Mouse (Mus musculus) C2C12 (cell line): ENCODE results near the gene Zfp423. TPM values are rescaled to one million over a fixed set of nuclear protein-coding genes. Genes with fewer than 3 reads are reported as not detected.

Experiments used
- H3K27me3 ChIP-seq: one replicate; pipeline ENCODE4 v1.6.1; 2011; ENCODE audit not compliant: control insufficient read depth, insufficient read depth, insufficient read length
- H3K36me3 ChIP-seq: one replicate; pipeline ENCODE4 v1.6.1; 2011; ENCODE audit not compliant: control insufficient read depth, insufficient read depth
- H3K4me3 ChIP-seq: one replicate; pipeline ENCODE4 v1.5.1; 2011; ENCODE audit warnings: mild to moderate bottlenecking, control low read depth; ENCODE audit not compliant: poor library complexity, insufficient read depth, severe bottlenecking
- H3K79me2 ChIP-seq: one replicate; pipeline ENCODE4 v1.6.1; 2011; ENCODE audit not compliant: control insufficient read depth, insufficient read depth
- H3K79me3 ChIP-seq: one replicate; pipeline ENCODE4 v1.6.1; 2011; ENCODE audit warnings: low read depth, control low read depth
- H3ac ChIP-seq: one replicate; pipeline ENCODE3; 2011; ENCODE audit warnings: low read depth; ENCODE audit not compliant: control insufficient read depth, insufficient read length
- CEBPB ChIP-seq: IDR thresholded peaks from one replicate; pipeline ENCODE4 v1.6.1; 2011; ENCODE audit warnings: low read depth, mild to moderate bottlenecking, control low read depth, moderate library complexity
- CTCF ChIP-seq: IDR thresholded peaks from one replicate; pipeline ENCODE4 v1.5.1; 2011; ENCODE audit not compliant: control insufficient read depth, insufficient read depth, insufficient read length
- FOSL1 ChIP-seq: IDR thresholded peaks from one replicate; pipeline ENCODE4 v1.8.0; 2011; ENCODE audit warnings: mild to moderate bottlenecking, low read length; ENCODE audit not compliant: poor library complexity, insufficient read depth, severe bottlenecking
- MAX ChIP-seq: IDR thresholded peaks from one replicate; pipeline ENCODE4 v1.6.1; 2011; ENCODE audit warnings: mild to moderate bottlenecking, control low read depth
- MYOD1 ChIP-seq: IDR thresholded peaks from one replicate; pipeline ENCODE4 v1.6.1; 2011; ENCODE audit warnings: low read depth; ENCODE audit not compliant: control insufficient read depth, insufficient read length
- MYOG ChIP-seq: IDR thresholded peaks from one replicate; pipeline ENCODE4 v1.6.1; 2011; ENCODE audit not compliant: control insufficient read depth, insufficient read length; ENCODE audit errors: extremely low read depth
- USF1 ChIP-seq: IDR thresholded peaks from one replicate; pipeline ENCODE4 v1.6.1; 2011; ENCODE audit warnings: low read depth, mild to moderate bottlenecking, control low read depth, moderate library complexity
- polyA plus RNA-seq: library from polyadenylated mRNA; unstranded; fragments of >200 nt; fragmentation: generic; extraction: Trizol; gene quantifications from one replicate; pipeline ENCODE4 v1.2.1, GENCODE M21; 2012; ENCODE audit warnings: missing spikeins

Zfp423 gene
- polyA plus RNA-seq, 1 experiment: 0.14 TPM

- Histone ChIP-seq H3K79me3 (no peaks in the 10 kb centered on the region), H3K36me3 (no peaks in the 10 kb centered on the region), H3K27me3 (no peaks in the 10 kb centered on the region), H3K79me2 (no peaks in the 10 kb centered on the region), H3ac (no peak overlapping the region), H3K4me3 (no peak overlapping the region)
- TF ChIP-seq MYOD1 (no peak), CTCF (no peak), MAX (no peak), USF1 (no peak), MYOG (no peak), CEBPB (no peak), FOSL1 (no peak)
These were observed 204.5 kb downstream of the Zfp423 start for GRCm38 (mm10) chr8:87754853-87755252.

- no peaks in the 10 kb centered on the region for H3K27me3 ChIP-seq
- no peaks in the 10 kb centered on the region for H3K36me3 ChIP-seq
- H3K79me2 ChIP-seq: no peaks in the 10 kb centered on the region
- H3K79me3 ChIP-seq: no peaks in the 10 kb centered on the region
- H3ac ChIP-seq: no peak overlapping the region
- TF ChIP-seq MAX (no peak), MYOD1 (no peak), CTCF (no peak), FOSL1 (no peak), MYOG (no peak), USF1 (no peak), CEBPB (no peak)
- no peak overlapping the region for H3K4me3 ChIP-seq
These were observed 205.8 kb downstream of the Zfp423 start for GRCm38 (mm10) chr8:87753636-87754035.

- H3K79me2 ChIP-seq: no peaks in the 10 kb centered on the region
- TF ChIP-seq CEBPB: no peak
- no peak for TF ChIP-seq CTCF
- no peak overlapping the region for H3K4me3 ChIP-seq
- H3ac ChIP-seq: no peak overlapping the region
- H3K36me3 ChIP-seq: no peaks in the 10 kb centered on the region
- H3K27me3 ChIP-seq: no peaks in the 10 kb centered on the region
- H3K79me3 ChIP-seq: no peaks in the 10 kb centered on the region
These were observed 206.2 kb downstream of the Zfp423 start for GRCm38 (mm10) chr8:87753148-87753547.

GRCm38 (mm10) chr8:87752710-87753109 lies 206.7 kb downstream of the Zfp423 start:
- H3K27me3 ChIP-seq: no peaks in the 10 kb centered on the region
- H3K79me3 ChIP-seq: no peaks in the 10 kb centered on the region
- H3K79me2 ChIP-seq: no peaks in the 10 kb centered on the region
- H3K36me3 ChIP-seq: no peaks in the 10 kb centered on the region
- H3K4me3 ChIP-seq: no peak overlapping the region
- H3ac ChIP-seq: no peak overlapping the region
- TF ChIP-seq FOSL1: no peak
- TF ChIP-seq MAX: no peak
- no peak for TF ChIP-seq CTCF
- TF ChIP-seq CEBPB: no peak
- no peak for TF ChIP-seq MYOD1
- no peak for TF ChIP-seq MYOG
- no peak for TF ChIP-seq USF1

- H3ac ChIP-seq: no peak overlapping the region
- TF ChIP-seq FOSL1: no peak
- TF ChIP-seq MAX: no peak
- no peak for TF ChIP-seq MYOD1
- H3K36me3 ChIP-seq: no peaks in the 10 kb centered on the region
- peaks cover 3% of the 10 kb centered on the region for H3K27me3 ChIP-seq
- H3K4me3 ChIP-seq: no peak overlapping the region
- no peaks in the 10 kb centered on the region for H3K79me3 ChIP-seq
- H3K79me2 ChIP-seq: no peaks in the 10 kb centered on the region
These were observed 211.8 kb downstream of the Zfp423 start for GRCm38 (mm10) chr8:87747582-87747981.

GRCm38 (mm10) chr8:87747142-87747541 lies 212.3 kb downstream of the Zfp423 start:
- TF ChIP-seq FOSL1: no peak
- TF ChIP-seq CEBPB: no peak
- TF ChIP-seq CTCF: no peak
- TF ChIP-seq MYOG: no peak
- no peak for TF ChIP-seq USF1
- no peak for TF ChIP-seq MAX
- TF ChIP-seq MYOD1: no peak
- Histone ChIP-seq H3K79me3 (no peaks in the 10 kb centered on the region), H3ac (no peak overlapping the region), H3K36me3 (no peaks in the 10 kb centered on the region), H3K27me3 (peaks cover 3% of the 10 kb centered on the region), H3K4me3 (no peak overlapping the region), H3K79me2 (no peaks in the 10 kb centered on the region)

GRCm38 (mm10) chr8:87746072-87746471 lies 213.3 kb downstream of the Zfp423 start:
- Histone ChIP-seq H3K4me3 (no peak overlapping the region), H3K79me2 (no peaks in the 10 kb centered on the region), H3K79me3 (no peaks in the 10 kb centered on the region), H3K27me3 (peaks cover 6% of the 10 kb centered on the region), H3K36me3 (no peaks in the 10 kb centered on the region), H3ac (no peak overlapping the region)
- no peak for TF ChIP-seq MYOD1
- no peak for TF ChIP-seq CEBPB
- no peak for TF ChIP-seq CTCF
- TF ChIP-seq USF1: no peak
- no peak for TF ChIP-seq FOSL1
- TF ChIP-seq MYOG: no peak
- TF ChIP-seq MAX: no peak
